Mouse (Mus musculus) hindbrain, embryonic 12.5 days (tissue): ENCODE measurements around the gene Kif1c. TPM values are rescaled to one million over a fixed set of nuclear protein-coding genes. Genes with fewer than 3 reads are reported as not detected.
A peak's percentile ranks its signal among the peaks of the same experiment; 100 is the strongest.

Source experiments
- ATAC-seq: fragments of 200-750 bp; cut with Nextera tagmentation; 2 replicates; pipeline ENCODE4 v1.8.0; 2017; ENCODE audit warnings: moderate TSS enrichment; ENCODE audit not compliant: low FRiP score
- H3K27ac ChIP-seq: fragments of 300-500 bp; sonication (generic); 2 replicates; pipeline ENCODE4 v1.5.1; 2016; ENCODE audit warnings: mild to moderate bottlenecking
- H3K27me3 ChIP-seq: fragments of 300-500 bp; sonication (generic); 2 replicates; pipeline ENCODE4 v1.6.1; 2016; ENCODE audit warnings: mild to moderate bottlenecking
- H3K36me3 ChIP-seq: fragments of 300-500 bp; sonication (generic); 2 replicates; pipeline ENCODE4 v1.6.1; 2016; ENCODE audit warnings: mild to moderate bottlenecking
- H3K4me1 ChIP-seq: fragments of 300-500 bp; sonication (generic); 2 replicates; pipeline ENCODE4 v1.6.1; 2016
- H3K4me2 ChIP-seq: fragments of 300-500 bp; sonication (generic); replicated peaks from 2 replicates; pipeline ENCODE4 v1.6.1; 2016; ENCODE audit warnings: mild to moderate bottlenecking
- H3K4me3 ChIP-seq: fragments of 300-500 bp; sonication (generic); 2 replicates; pipeline ENCODE4 v1.5.1; 2016; ENCODE audit warnings: mild to moderate bottlenecking
- H3K9ac ChIP-seq: fragments of 300-500 bp; sonication (generic); 2 replicates; pipeline ENCODE4 v1.6.1; 2016; ENCODE audit warnings: mild to moderate bottlenecking, moderate library complexity
- H3K9me3 ChIP-seq: fragments of 300-500 bp; sonication (generic); replicated peaks from 2 replicates; pipeline ENCODE4 v1.6.1; 2016; ENCODE audit warnings: mild to moderate bottlenecking
- WGBS: fragments of 180-500 bp; shearing (Covaris S2); methylation state at CpG from one replicate; pipeline ENCODE4 v1.1.7; 2016; 5-methylcytosine and 5-hydroxymethylcytosine counted together
- polyA plus RNA-seq: library from polyadenylated mRNA; unstranded; fragments of >200 nt; fragmentation: Nextera tagmentation; extraction: Ambion mirVana; gene quantifications from 2 replicates; pipeline ENCODE4 v1.2.1, GENCODE M21; 2016

Gene Kif1c
- polyA plus RNA-seq, 1 experiment from 2014 or later, result 3.0 TPM

- H3K27ac ChIP-seq, result peak within 1 kb of the TSS; percentile 98
- peak within 1 kb of the TSS; percentile 99 for H3K4me3 ChIP-seq
- H3K9ac ChIP-seq, result peak within 1 kb of the TSS; percentile 92
- H3K9me3 ChIP-seq, result no peaks in the 10 kb centered on the region
- no peaks in the 10 kb centered on the region for H3K27me3 ChIP-seq
- WGBS, result 7% methylated on average over 3 of the region's 3 CpGs
- peaks cover 36% of the 10 kb centered on the region for H3K4me1 ChIP-seq
- peak within 1 kb of the TSS; percentile 98 for H3K4me2 ChIP-seq
- ATAC-seq, result no peak
- peaks cover 20% of the 10 kb centered on the region for H3K36me3 ChIP-seq
These were observed 43.4 kb upstream of the Kif1c start, which contains the start of gene Eno3 for GRCm38 (mm10) chr11:70656964-70657363. Gene Eno3 (plus strand): TSS chr11:70657202.

- Histone ChIP-seq H3K9ac (no peak overlapping the region), H3K27me3 (no peaks in the 10 kb centered on the region), H3K4me3 (no peak overlapping the region), H3K4me1 (peaks cover 30% of the 10 kb centered on the region), H3K27ac (no peak overlapping the region), H3K9me3 (no peaks in the 10 kb centered on the region), H3K4me2 (no peak overlapping the region), H3K36me3 (peaks cover 21% of the 10 kb centered on the region)
- WGBS, result 46% methylated on average over 6 of the region's 6 CpGs
- ATAC-seq, result no peak
These were observed 42.8 kb upstream of the Kif1c start for GRCm38 (mm10) chr11:70657573-70657972.

DNA sequence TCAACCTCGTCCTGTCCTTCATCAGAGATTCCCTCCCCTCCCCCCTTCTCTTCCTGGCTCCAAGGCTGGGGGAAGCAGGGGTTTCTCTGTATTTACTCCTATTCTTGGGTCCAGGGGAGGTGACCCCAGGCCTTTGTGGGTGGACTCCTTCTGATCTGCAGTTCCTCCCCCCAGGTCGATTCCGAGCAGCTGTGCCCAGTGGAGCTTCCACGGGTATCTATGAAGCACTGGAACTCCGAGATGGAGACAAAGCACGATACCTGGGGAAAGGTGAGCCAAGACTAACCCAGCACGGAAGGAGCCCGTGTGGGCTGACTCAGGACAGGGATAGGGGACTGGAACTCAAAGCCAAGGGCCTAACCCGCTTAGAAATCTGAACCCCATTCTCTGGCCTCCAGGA lies 42.4 kb upstream of the Kif1c start:
- Histone ChIP-seq H3K27ac (no peak overlapping the region), H3K4me2 (no peak overlapping the region), H3K9ac (no peak overlapping the region), H3K9me3 (no peaks in the 10 kb centered on the region), H3K27me3 (no peaks in the 10 kb centered on the region), H3K4me3 (no peak overlapping the region), H3K36me3 (peaks cover 23% of the 10 kb centered on the region), H3K4me1 (peaks cover 26% of the 10 kb centered on the region)
- ATAC-seq, result no peak
- 57% methylated on average over 9 of the region's 9 CpGs for WGBS

- Histone ChIP-seq H3K4me1 (peaks cover 23% of the 10 kb centered on the region), H3K9ac (0 out of 2 replicates have a peak overlapping the region, but pooled peaks have one; percentile 13), H3K4me3 (no peak overlapping the region), H3K4me2 (no peak overlapping the region), H3K36me3 (peaks cover 28% of the 10 kb centered on the region), H3K9me3 (no peaks in the 10 kb centered on the region), H3K27me3 (no peaks in the 10 kb centered on the region), H3K27ac (no peak overlapping the region)
- ATAC-seq, result no peak
- WGBS, result 92% methylated on average over 5 of the region's 5 CpGs
These were observed 41.8 kb upstream of the Kif1c start for GRCm38 (mm10) chr11:70658521-70658920.

- H3K9me3 ChIP-seq, result no peaks in the 10 kb centered on the region
- no peak for ATAC-seq
- H3K27me3 ChIP-seq, result no peaks in the 10 kb centered on the region
These were observed 41.4 kb upstream of the Kif1c start for GRCm38 (mm10) chr11:70658942-70659341.

GRCm38 (mm10) chr11:70660571-70660970 lies 39.8 kb upstream of the Kif1c start:
- whole genome bisulfite sequencing, result 93% methylated on average over 8 of the region's 8 CpGs
- Histone ChIP-seq H3K27me3 (no peaks in the 10 kb centered on the region), H3K27ac (peak overlapping the region; percentile 35; the same call in 1 of the 2 replicates), H3K9me3 (no peaks in the 10 kb centered on the region), H3K9ac (no peak overlapping the region), H3K4me3 (no peak overlapping the region), H3K36me3 (peaks cover 47% of the 10 kb centered on the region), H3K4me1 (peaks cover 19% of the 10 kb centered on the region), H3K4me2 (no peak overlapping the region)
- no peak for ATAC-seq

More at GRCm38 (mm10) chr11:70658942-70659341, 41.4 kb upstream of the Kif1c start:
- Histone ChIP-seq H3K9ac (no peak overlapping the region), H3K4me1 (peaks cover 23% of the 10 kb centered on the region), H3K4me3 (no peak overlapping the region), H3K27ac (no peak overlapping the region), H3K4me2 (no peak overlapping the region), H3K36me3 (peaks cover 32% of the 10 kb centered on the region)
- WGBS, result 75% methylated on average over 8 of the region's 8 CpGs

- Histone ChIP-seq H3K27me3 (no peaks in the 10 kb centered on the region), H3K9ac (no peak overlapping the region), H3K27ac (no peak overlapping the region), H3K9me3 (no peaks in the 10 kb centered on the region), H3K4me1 (peaks cover 10% of the 10 kb centered on the region), H3K4me2 (no peak overlapping the region), H3K36me3 (peaks cover 54% of the 10 kb centered on the region), H3K4me3 (no peak overlapping the region)
- ATAC-seq, result no peak
- 93% methylated on average over 8 of the region's 8 CpGs for whole genome bisulfite sequencing
These were observed 37.2 kb upstream of the Kif1c start for GRCm38 (mm10) chr11:70663101-70663500.

- peaks cover 54% of the 10 kb centered on the region for H3K36me3 ChIP-seq
- H3K27ac ChIP-seq, result no peak overlapping the region
These were observed 36.4 kb upstream of the Kif1c start for GRCm38 (mm10) chr11:70663957-70664356.

GRCm38 (mm10) chr11:70664741-70665140 lies 35.6 kb upstream of the Kif1c start:
- no peak for ATAC-seq
- peaks cover 53% of the 10 kb centered on the region for H3K36me3 ChIP-seq
- no peaks in the 10 kb centered on the region for H3K27me3 ChIP-seq
- no peak overlapping the region for H3K9ac ChIP-seq
- no peak overlapping the region for H3K4me2 ChIP-seq
- H3K27ac ChIP-seq, result no peak overlapping the region
- no peak overlapping the region for H3K4me3 ChIP-seq
- WGBS, result 92% methylated on average over 9 of the region's 9 CpGs
- peaks cover 12% of the 10 kb centered on the region for H3K4me1 ChIP-seq
- H3K9me3 ChIP-seq, result no peaks in the 10 kb centered on the region

More at GRCm38 (mm10) chr11:70663957-70664356, 36.4 kb upstream of the Kif1c start:
- Histone ChIP-seq H3K9me3 (no peaks in the 10 kb centered on the region), H3K27me3 (no peaks in the 10 kb centered on the region), H3K4me1 (peaks cover 12% of the 10 kb centered on the region), H3K9ac (no peak overlapping the region), H3K4me2 (no peak overlapping the region), H3K4me3 (no peak overlapping the region)
- 92% methylated on average over 6 of the region's 6 CpGs for WGBS
- ATAC-seq, result no peak

DNA sequence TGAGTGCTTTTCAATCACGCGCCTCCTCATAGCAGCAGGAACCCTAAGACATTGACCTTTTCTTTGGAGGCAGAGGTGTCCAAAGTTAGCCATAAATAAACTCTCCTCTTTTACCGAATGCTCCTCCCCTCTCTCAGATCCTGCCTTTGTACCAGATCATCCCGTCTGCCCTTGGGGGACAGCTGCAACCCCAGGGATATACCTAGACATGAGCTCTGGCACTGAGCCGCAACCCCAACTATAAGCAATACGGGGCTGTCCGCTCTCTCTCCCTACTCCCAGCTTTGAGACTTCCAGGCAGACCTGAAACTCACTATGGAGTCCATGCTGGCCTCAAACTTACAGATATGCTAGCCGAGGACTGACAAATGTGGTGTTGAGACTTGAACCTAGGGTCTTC lies 33.7 kb upstream of the Kif1c start:
- Histone ChIP-seq H3K9me3 (no peaks in the 10 kb centered on the region), H3K4me1 (peaks cover 27% of the 10 kb centered on the region), H3K36me3 (peaks cover 48% of the 10 kb centered on the region), H3K4me3 (no peak overlapping the region), H3K4me2 (no peak overlapping the region), H3K9ac (no peak overlapping the region), H3K27ac (no peak overlapping the region), H3K27me3 (no peaks in the 10 kb centered on the region)
- 93% methylated on average over 8 of the region's 8 CpGs for WGBS
- ATAC-seq, result no peak

DNA sequence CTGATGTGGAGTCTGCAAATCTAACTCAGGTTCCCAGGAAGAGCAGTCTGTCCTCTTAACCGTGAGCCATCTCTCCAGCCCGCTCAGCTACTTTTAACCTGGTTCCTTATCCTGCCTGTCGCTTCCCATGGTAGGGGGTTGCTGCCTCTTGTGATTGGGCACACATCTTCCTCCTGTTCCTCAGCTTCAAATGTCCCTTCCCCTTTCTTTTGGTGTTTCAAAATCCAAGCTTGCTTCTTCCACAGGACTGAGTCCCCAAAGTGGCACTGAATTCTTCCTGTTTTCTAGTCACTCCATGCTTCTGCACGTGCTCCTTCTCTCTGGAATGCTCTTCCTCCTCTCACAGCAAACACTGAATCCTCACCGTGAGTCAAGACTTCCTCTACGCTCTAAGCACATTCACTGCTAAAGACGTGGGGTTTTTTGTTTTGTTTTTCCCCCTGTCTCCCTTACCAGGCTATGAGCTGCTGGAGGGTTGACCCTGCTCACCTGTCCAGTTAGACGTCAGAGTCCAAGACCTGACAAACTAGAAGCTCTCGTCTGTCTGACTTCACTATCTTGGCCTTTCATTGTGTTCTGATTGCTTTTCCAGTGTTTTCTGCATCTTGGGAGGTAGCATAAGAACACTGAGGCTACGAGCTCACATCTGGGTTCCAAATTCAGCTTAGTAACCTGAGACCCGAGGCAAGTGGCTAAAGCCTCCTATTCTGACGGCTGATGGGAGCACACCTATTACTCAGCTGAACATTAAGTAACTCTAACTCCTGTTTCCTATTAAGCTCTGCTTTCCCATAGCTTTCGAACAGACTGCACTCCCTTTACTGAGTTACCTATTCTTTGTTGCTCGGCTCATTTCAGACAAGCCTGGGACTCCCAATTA lies 32.8 kb upstream of the Kif1c start:
- Histone ChIP-seq H3K9me3 (no peaks in the 10 kb centered on the region), H3K27ac (peak overlapping the region; percentile 97), H3K36me3 (peaks cover 42% of the 10 kb centered on the region), H3K9ac (peak overlapping the region; percentile 63), H3K4me3 (peak overlapping the region; percentile 57), H3K4me1 (peaks cover 27% of the 10 kb centered on the region), H3K4me2 (peak overlapping the region; percentile 76), H3K27me3 (no peaks in the 10 kb centered on the region)
- no peak for ATAC-seq
- WGBS, result 70% methylated on average over 14 of the region's 14 CpGs

DNA sequence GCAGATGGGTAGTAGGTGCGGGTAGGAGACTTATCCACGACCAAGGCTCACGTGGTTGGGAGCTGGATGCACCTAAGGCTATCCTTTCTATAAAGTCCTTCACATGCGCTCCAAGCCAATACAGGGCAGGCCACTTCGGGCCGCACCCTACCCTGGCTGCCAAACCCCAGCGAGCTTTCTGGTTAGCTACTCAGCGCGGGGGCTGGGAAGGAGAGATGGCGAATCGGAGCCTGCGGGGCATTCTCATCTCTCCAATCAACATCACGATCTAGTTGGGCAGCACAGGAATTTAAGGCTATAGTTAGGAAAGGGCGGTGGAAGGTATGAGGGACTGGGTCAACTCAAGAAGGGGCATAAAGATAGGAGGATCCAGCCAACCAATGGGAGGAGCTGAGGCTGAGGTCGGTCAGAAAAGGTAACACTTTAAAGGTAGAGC lies 32.0 kb upstream of the Kif1c start:
- H3K27ac ChIP-seq, result peak overlapping the region; percentile 97
- no peaks in the 10 kb centered on the region for H3K9me3 ChIP-seq
- H3K4me1 ChIP-seq, result peaks cover 27% of the 10 kb centered on the region
- peak; percentile 53 for ATAC-seq
- WGBS, result 4% methylated on average over 15 of the region's 15 CpGs
- peak overlapping the region; percentile 76 for H3K4me2 ChIP-seq
- peaks cover 33% of the 10 kb centered on the region for H3K36me3 ChIP-seq
- peak overlapping the region; percentile 63 for H3K9ac ChIP-seq
- H3K27me3 ChIP-seq, result no peaks in the 10 kb centered on the region
- peak overlapping the region; percentile 57 for H3K4me3 ChIP-seq
